Mouse (Mus musculus): ENCODE results near the gene Ciapin1. TPM values are rescaled to one million over a fixed set of nuclear protein-coding genes. Genes with fewer than 3 reads are reported as not detected.

The Ciapin1 gene
- polyA plus RNA-seq, 1 experiment = 32.0 TPM

- peak within 1 kb of the TSS; percentile 71 for H3K4me3 ChIP-seq (ENCODE audit: low read depth, low read length)
- H3K27me3 ChIP-seq (ENCODE audit: control insufficient read depth, insufficient read depth, low read length) = no peaks in the 10 kb centered on the region
- no peaks in the 10 kb centered on the region for H3K36me3 ChIP-seq (ENCODE audit: control insufficient read depth, insufficient read depth, low read length)
- WGBS = 1% methylated on average over 38 of the region's 38 CpGs
- H3K4me1 ChIP-seq (ENCODE audit: control insufficient read depth, insufficient read depth, insufficient read length, low read length) = peaks cover 18% of the 10 kb centered on the region
- H3K27ac ChIP-seq (ENCODE audit: insufficient read depth, low read depth, low read length) = peak within 1 kb of the TSS; percentile 70
- TF ChIP-seq POLR2A (IDR thresholded peaks at IDR 0.05; ENCODE audit: low read depth, low read length) (peak; percentile 99), CTCF (IDR thresholded peaks at IDR 0.05; ENCODE audit: extremely low read depth, insufficient read length, insufficient replicate concordance, low read depth, low read length) (no peak)
Measured at GRCm38 (mm10) chr8:94771941-94772670, 66.1 kb downstream of the Ciapin1 start, which contains the start of gene Cx3cl1. Gene Cx3cl1 (plus strand): TSS chr8:94772009.

GRCm38 (mm10) chr8:94770945-94771344 is 67.2 kb downstream of the Ciapin1 start:
- peak overlapping the region; percentile 70 for H3K27ac ChIP-seq (ENCODE audit: insufficient read depth, low read depth, low read length)
- WGBS = 18% methylated on average over 6 of the region's 6 CpGs
- no peaks in the 10 kb centered on the region for H3K27me3 ChIP-seq (ENCODE audit: control insufficient read depth, insufficient read depth, low read length)
- TF ChIP-seq CTCF (IDR thresholded peaks at IDR 0.05; ENCODE audit: extremely low read depth, insufficient read length, insufficient replicate concordance, low read depth, low read length) (no peak), POLR2A (IDR thresholded peaks at IDR 0.05; ENCODE audit: low read depth, low read length) (no peak)
- H3K4me3 ChIP-seq (ENCODE audit: low read depth, low read length) = peak overlapping the region; percentile 4; the same call in 1 of the 2 replicates
- peaks cover 23% of the 10 kb centered on the region for H3K4me1 ChIP-seq (ENCODE audit: control insufficient read depth, insufficient read depth, insufficient read length, low read length)
- H3K36me3 ChIP-seq (ENCODE audit: control insufficient read depth, insufficient read depth, low read length) = no peaks in the 10 kb centered on the region

Other genes with a start within 250 kb of the Ciapin1 start
- 1.9 and 3.5 TPM in 2 replicates for gene Rspry1, start 236.4 kb downstream of the Ciapin1 start, polyA plus RNA-seq (2012; rRNA removed)
- 9.1 and 24.2 TPM in 2 replicates for gene Fam192a, start 236.4 kb downstream of the Ciapin1 start, polyA plus RNA-seq (2012; rRNA removed)
- 26.3 and 50.7 TPM in 2 replicates for gene Arl2bp, start 171.8 kb downstream of the Ciapin1 start, polyA plus RNA-seq (2012; rRNA removed)
- 50.9 and 84.3 TPM in 2 replicates for gene Pllp, start 142.1 kb downstream of the Ciapin1 start, polyA plus RNA-seq (2012; rRNA removed)
- gene Ccl22, start 92.8 kb downstream of the Ciapin1 start, polyA plus RNA-seq (2012; rRNA removed) = 4.2 and 6.5 TPM in 2 replicates
- gene Cx3cl1, start 66.3 kb downstream of the Ciapin1 start, polyA plus RNA-seq (2012; rRNA removed) = 55.9 and 160 TPM in 2 replicates
- gene Ccl17, start 27.9 kb downstream of the Ciapin1 start, polyA plus RNA-seq (2012; rRNA removed) = 0.62 and 0.94 TPM in 2 replicates
- gene Coq9, start within 50 bp of the Ciapin1 start, polyA plus RNA-seq (2012; rRNA removed) = 154 and 238 TPM in 2 replicates
- gene Polr2c, start 19.1 kb upstream of the Ciapin1 start, polyA plus RNA-seq (2012; rRNA removed) = 32.3 and 57.1 TPM in 2 replicates
- 58.8 and 156 TPM in 2 replicates for gene Dok4, start 38.0 kb upstream of the Ciapin1 start, polyA plus RNA-seq (2012; rRNA removed)
- 8.1 TPM in 2 replicates for gene Ccdc102a, start 79.7 kb upstream of the Ciapin1 start, polyA plus RNA-seq (2012; rRNA removed)
- 10.2 and 15.4 TPM in 2 replicates for gene Adgrg5, start 85.3 kb upstream of the Ciapin1 start, polyA plus RNA-seq (2012; rRNA removed)
- 32.3 and 36.4 TPM in 2 replicates for gene Adgrg1, start 136.4 kb upstream of the Ciapin1 start, polyA plus RNA-seq (2012; rRNA removed)
- 3.5 and 7.6 TPM in 2 replicates for gene Adgrg3, start 179.3 kb upstream of the Ciapin1 start, polyA plus RNA-seq (2012; rRNA removed)
- not detected in 2 replicates for gene Drc7, start 216.7 kb upstream of the Ciapin1 start, polyA plus RNA-seq (2012; rRNA removed)
- gene Katnb1, start 242.8 kb upstream of the Ciapin1 start, polyA plus RNA-seq (2012; rRNA removed) = 7.9 and 17.7 TPM in 2 replicates